Mouse (Mus musculus) cerebellum, adult 18-20 months (tissue): Measurements from ENCODE around the gene Patj.

Experiments
- DNase-seq, 2 experiments: peaks; one replicate each; pipeline ENCODE4 v3.0.0; 2021

The Patj gene

GRCm38 (mm10) chr4:98743209-98743905 is 347.8 kb downstream of the Patj start:
- no peak for DNase-seq

GRCm38 (mm10) chr4:98743906-98744210 is 348.3 kb downstream of the Patj start:
- DNase-seq = no peak

- DNase-seq = peak in 1 of 2 experiments; percentile 45
These were observed 358.9 kb downstream of the Patj start for GRCm38 (mm10) chr4:98754456-98754855.

GRCm38 (mm10) chr4:98756141-98756540 is 360.6 kb downstream of the Patj start:
- no peak for DNase-seq

GRCm38 (mm10) chr4:98758012-98758821 is 362.6 kb downstream of the Patj start:
- no peak for DNase-seq

- no peak for DNase-seq
These were observed 363.4 kb downstream of the Patj start for GRCm38 (mm10) chr4:98758872-98759518.

GRCm38 (mm10) chr4:98767134-98768133 is 371.8 kb downstream of the Patj start:
- no peak for DNase-seq
